Mouse (Mus musculus) neural tube, embryonic 12.5 days (tissue): ENCODE data around the gene 6430531B16Rik. TPM values are rescaled to one million over a fixed set of nuclear protein-coding genes. Genes with fewer than 3 reads are reported as not detected.
A peak's percentile ranks its signal among the peaks of the same experiment; 100 is the strongest.

Experiments
- ATAC-seq: fragments of 200-750 bp; cut with Nextera tagmentation; 2 replicates; pipeline ENCODE4 v1.8.0; 2017; ENCODE audit warnings: low read depth, mild to moderate bottlenecking, moderate TSS enrichment, moderate library complexity; ENCODE audit not compliant: low FRiP score
- H3K27ac ChIP-seq: fragments of 300-500 bp; sonication (generic); 2 replicates; pipeline ENCODE4 v1.5.1; 2016
- H3K27me3 ChIP-seq: fragments of 300-500 bp; sonication (generic); replicated peaks from 2 replicates; pipeline ENCODE4 v1.6.1; 2016; ENCODE audit warnings: mild to moderate bottlenecking
- H3K36me3 ChIP-seq: fragments of 300-500 bp; sonication (generic); 2 replicates; pipeline ENCODE4 v1.6.1; 2016; ENCODE audit warnings: mild to moderate bottlenecking
- H3K4me1 ChIP-seq: fragments of 300-500 bp; sonication (generic); 2 replicates; pipeline ENCODE4 v1.6.1; 2016
- H3K4me2 ChIP-seq: fragments of 300-500 bp; sonication (generic); replicated peaks from 2 replicates; pipeline ENCODE4 v1.6.1; 2016; ENCODE audit warnings: mild to moderate bottlenecking
- H3K4me3 ChIP-seq: fragments of 300-500 bp; sonication (generic); 2 replicates; pipeline ENCODE4 v1.5.1; 2016
- H3K9ac ChIP-seq: fragments of 300-500 bp; sonication (generic); 2 replicates; pipeline ENCODE4 v1.6.1; 2016; ENCODE audit warnings: mild to moderate bottlenecking
- H3K9me3 ChIP-seq: fragments of 300-500 bp; sonication (generic); 2 replicates; pipeline ENCODE4 v1.6.1; 2016; ENCODE audit warnings: mild to moderate bottlenecking
- WGBS: fragments of 180-500 bp; shearing (Covaris S2); methylation state at CpG from one replicate; pipeline ENCODE4 v1.1.7; 2016; 5-methylcytosine and 5-hydroxymethylcytosine counted together
- polyA plus RNA-seq: library from polyadenylated mRNA; unstranded; fragments of >200 nt; fragmentation: Nextera tagmentation; extraction: Ambion mirVana; gene quantifications from 2 replicates; pipeline ENCODE4 v1.2.1, GENCODE M21; 2016

Gene 6430531B16Rik
- polyA plus RNA-seq, 1 experiment from 2014 or later, result 0.34 TPM

- no peak overlapping the region for H3K27ac ChIP-seq
- no peak overlapping the region for H3K4me2 ChIP-seq
- H3K9ac ChIP-seq, result no peak overlapping the region
- peaks cover 10% of the 10 kb centered on the region; the same call in 1 of the 2 replicates for H3K36me3 ChIP-seq
- WGBS, result 73% methylated on average over 8 of the region's 8 CpGs
- no peak overlapping the region for H3K4me3 ChIP-seq
- H3K27me3 ChIP-seq, result no peaks in the 10 kb centered on the region
- H3K9me3 ChIP-seq, result no peaks in the 10 kb centered on the region
- no peak for ATAC-seq
- H3K4me1 ChIP-seq, result no peaks in the 10 kb centered on the region
Measured at GRCm38 (mm10) chr7:139990864-139991394, 12.4 kb upstream of the 6430531B16Rik start.

GRCm38 (mm10) chr7:139988272-139988671 lies 9.7 kb upstream of the 6430531B16Rik start:
- Histone ChIP-seq H3K4me2 (no peak overlapping the region), H3K27me3 (no peaks in the 10 kb centered on the region), H3K4me3 (no peak overlapping the region), H3K36me3 (peaks cover 8% of the 10 kb centered on the region), H3K9ac (no peak overlapping the region), H3K9me3 (no peaks in the 10 kb centered on the region), H3K4me1 (no peaks in the 10 kb centered on the region), H3K27ac (no peak overlapping the region)
- 88% methylated on average over 9 of the region's 9 CpGs for WGBS
- no peak for ATAC-seq

GRCm38 (mm10) chr7:139984505-139984904 lies 6.0 kb upstream of the 6430531B16Rik start:
- ATAC-seq, result no peak
- Histone ChIP-seq H3K27me3 (no peaks in the 10 kb centered on the region), H3K9ac (no peak overlapping the region), H3K36me3 (peaks cover 8% of the 10 kb centered on the region), H3K4me3 (no peak overlapping the region), H3K27ac (no peak overlapping the region), H3K4me1 (no peaks in the 10 kb centered on the region), H3K9me3 (no peaks in the 10 kb centered on the region), H3K4me2 (no peak overlapping the region)
- 93% methylated on average over 11 of the region's 11 CpGs for WGBS

- Histone ChIP-seq H3K27me3 (no peaks in the 10 kb centered on the region), H3K4me2 (no peak overlapping the region), H3K4me3 (no peak overlapping the region), H3K36me3 (peaks cover 8% of the 10 kb centered on the region), H3K27ac (no peak overlapping the region), H3K9me3 (no peaks in the 10 kb centered on the region), H3K4me1 (peaks cover 6% of the 10 kb centered on the region; the same call in 1 of the 2 replicates), H3K9ac (no peak overlapping the region)
- no peak for ATAC-seq
- WGBS, result 94% methylated on average over 11 of the region's 11 CpGs
Measured at GRCm38 (mm10) chr7:139982058-139982457, 3.5 kb upstream of the 6430531B16Rik start.

- H3K4me3 ChIP-seq, result no peak overlapping the region
- WGBS, result 61% methylated on average over 3 of the region's 3 CpGs
- no peak overlapping the region for H3K4me2 ChIP-seq
- no peaks in the 10 kb centered on the region for H3K27me3 ChIP-seq
- ATAC-seq, result no peak
- H3K9me3 ChIP-seq, result no peaks in the 10 kb centered on the region
- no peak overlapping the region for H3K27ac ChIP-seq
- peaks cover 6% of the 10 kb centered on the region; the same call in 1 of the 2 replicates for H3K4me1 ChIP-seq
- peaks cover 8% of the 10 kb centered on the region for H3K36me3 ChIP-seq
- H3K9ac ChIP-seq, result no peak overlapping the region
Measured at GRCm38 (mm10) chr7:139980778-139981177, 2.2 kb upstream of the 6430531B16Rik start.

GRCm38 (mm10) chr7:139979011-139979719 lies 610 bp upstream of the 6430531B16Rik start:
- H3K4me2 ChIP-seq, result peak overlapping the region; percentile 80
- H3K36me3 ChIP-seq, result no peaks in the 10 kb centered on the region; the same call in 1 of the 2 replicates
- peak; percentile 68 for ATAC-seq
- H3K27me3 ChIP-seq, result no peaks in the 10 kb centered on the region
- H3K9me3 ChIP-seq, result no peaks in the 10 kb centered on the region
- H3K9ac ChIP-seq, result peak overlapping the region; percentile 48; the same call in 1 of the 2 replicates
- H3K4me1 ChIP-seq, result peaks cover 6% of the 10 kb centered on the region; the same call in 1 of the 2 replicates
- peak overlapping the region; percentile 58 for H3K4me3 ChIP-seq
- WGBS, result 43% methylated on average over 13 of the region's 13 CpGs
- no peak overlapping the region for H3K27ac ChIP-seq

GRCm38 (mm10) chr7:139975471-139975870 lies 3.1 kb downstream of the 6430531B16Rik start:
- no peak overlapping the region for H3K27ac ChIP-seq
- no peaks in the 10 kb centered on the region for H3K27me3 ChIP-seq
- no peak overlapping the region for H3K4me2 ChIP-seq
- no peak overlapping the region for H3K4me3 ChIP-seq
- H3K36me3 ChIP-seq, result no peaks in the 10 kb centered on the region
- H3K9me3 ChIP-seq, result no peaks in the 10 kb centered on the region
- peaks cover 6% of the 10 kb centered on the region; the same call in 1 of the 2 replicates for H3K4me1 ChIP-seq
- H3K9ac ChIP-seq, result no peak overlapping the region
- ATAC-seq, result no peak
- 59% methylated on average over 5 of the region's 5 CpGs for WGBS

GRCm38 (mm10) chr7:139974307-139974706 lies 4.2 kb downstream of the 6430531B16Rik start:
- no peak overlapping the region for H3K4me3 ChIP-seq
- no peaks in the 10 kb centered on the region for H3K9me3 ChIP-seq
- H3K36me3 ChIP-seq, result no peaks in the 10 kb centered on the region
- H3K4me2 ChIP-seq, result no peak overlapping the region
- H3K4me1 ChIP-seq, result peaks cover 6% of the 10 kb centered on the region; the same call in 1 of the 2 replicates
- no peak for ATAC-seq
- 88% methylated on average over 10 of the region's 10 CpGs for WGBS
- H3K9ac ChIP-seq, result 0 out of 2 replicates have a peak overlapping the region, but pooled peaks have one; percentile 5
- no peak overlapping the region for H3K27ac ChIP-seq
- no peaks in the 10 kb centered on the region for H3K27me3 ChIP-seq

GRCm38 (mm10) chr7:139972923-139973331 lies 5.6 kb downstream of the 6430531B16Rik start:
- no peak overlapping the region for H3K4me2 ChIP-seq
- H3K27ac ChIP-seq, result no peak overlapping the region
- no peak overlapping the region for H3K4me3 ChIP-seq
- no peaks in the 10 kb centered on the region for H3K9me3 ChIP-seq
- no peaks in the 10 kb centered on the region; the same call in 1 of the 2 replicates for H3K27me3 ChIP-seq
- H3K36me3 ChIP-seq, result no peaks in the 10 kb centered on the region
- H3K9ac ChIP-seq, result no peak overlapping the region
- no peak for ATAC-seq
- H3K4me1 ChIP-seq, result no peaks in the 10 kb centered on the region

- Histone ChIP-seq H3K36me3 (no peaks in the 10 kb centered on the region), H3K27ac (no peak overlapping the region), H3K27me3 (no peaks in the 10 kb centered on the region; the same call in 1 of the 2 replicates), H3K4me3 (no peak overlapping the region), H3K4me1 (no peaks in the 10 kb centered on the region; the same call in 1 of the 2 replicates), H3K9me3 (no peaks in the 10 kb centered on the region), H3K4me2 (no peak overlapping the region), H3K9ac (no peak overlapping the region)
- ATAC-seq, result no peak
- WGBS, result 75% methylated on average over 6 of the region's 6 CpGs
Measured at GRCm38 (mm10) chr7:139971436-139971835, 7.1 kb downstream of the 6430531B16Rik start.

GRCm38 (mm10) chr7:139970979-139971378 lies 7.6 kb downstream of the 6430531B16Rik start:
- Histone ChIP-seq H3K4me2 (no peak overlapping the region), H3K9me3 (no peaks in the 10 kb centered on the region), H3K36me3 (no peaks in the 10 kb centered on the region), H3K4me3 (no peak overlapping the region), H3K27me3 (no peaks in the 10 kb centered on the region; the same call in 1 of the 2 replicates), H3K27ac (no peak overlapping the region), H3K9ac (no peak overlapping the region), H3K4me1 (no peaks in the 10 kb centered on the region; the same call in 1 of the 2 replicates)
- ATAC-seq, result no peak
- 79% methylated on average over 5 of the region's 5 CpGs for WGBS

GRCm38 (mm10) chr7:139970216-139970919 lies 8.2 kb downstream of the 6430531B16Rik start:
- H3K27me3 ChIP-seq, result no peaks in the 10 kb centered on the region; the same call in 1 of the 2 replicates
- H3K4me2 ChIP-seq, result no peak overlapping the region
- no peaks in the 10 kb centered on the region; the same call in 1 of the 2 replicates for H3K4me1 ChIP-seq
- H3K27ac ChIP-seq, result no peak overlapping the region
- WGBS, result 86% methylated on average over 10 of the region's 10 CpGs
- H3K9ac ChIP-seq, result no peak overlapping the region
- H3K36me3 ChIP-seq, result no peaks in the 10 kb centered on the region
- no peak overlapping the region for H3K4me3 ChIP-seq
- no peaks in the 10 kb centered on the region for H3K9me3 ChIP-seq
- no peak for ATAC-seq
